Mouse (Mus musculus): Measurements from ENCODE around the gene Coq10b.
"Not testable (repeated sequence)": the region's sequence is repeated elsewhere in the genome, so short reads cannot be mapped to it uniquely, and the experiment has no call there.

Gene Coq10b

GRCm38 (mm10) chr1:55058383-55058782 is 5.8 kb downstream of the Coq10b start:
- not testable (repeated sequence) for DNase-seq

- no peak for DNase-seq
Observed at GRCm38 (mm10) chr1:55061099-55061498, 8.5 kb downstream of the Coq10b start.

- DNase-seq: no peak
Observed at GRCm38 (mm10) chr1:55061772-55062171, 9.2 kb downstream of the Coq10b start.

GRCm38 (mm10) chr1:55072328-55072727 is 19.8 kb downstream of the Coq10b start:
- not testable (repeated sequence) for DNase-seq

DNA sequence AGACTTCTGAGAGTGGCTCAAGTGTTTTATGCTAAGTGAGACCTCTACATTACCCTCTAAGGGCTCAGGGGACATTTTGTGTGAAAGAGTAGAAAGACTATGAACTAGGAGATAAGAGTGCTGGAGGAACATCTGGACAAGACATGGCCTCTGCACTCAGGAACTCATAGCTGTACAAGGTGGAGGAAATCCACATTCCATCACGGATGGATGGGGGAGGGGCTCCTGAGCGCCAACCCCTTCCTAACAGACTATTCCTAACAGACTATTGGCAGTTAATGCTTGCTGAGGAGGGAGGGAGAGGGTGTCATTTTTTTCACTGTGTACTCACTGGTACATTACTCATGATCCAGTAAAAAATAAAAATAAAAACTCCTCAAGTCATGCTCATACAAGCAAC is 22.2 kb downstream of the Coq10b start:
- no peak for DNase-seq

DNA sequence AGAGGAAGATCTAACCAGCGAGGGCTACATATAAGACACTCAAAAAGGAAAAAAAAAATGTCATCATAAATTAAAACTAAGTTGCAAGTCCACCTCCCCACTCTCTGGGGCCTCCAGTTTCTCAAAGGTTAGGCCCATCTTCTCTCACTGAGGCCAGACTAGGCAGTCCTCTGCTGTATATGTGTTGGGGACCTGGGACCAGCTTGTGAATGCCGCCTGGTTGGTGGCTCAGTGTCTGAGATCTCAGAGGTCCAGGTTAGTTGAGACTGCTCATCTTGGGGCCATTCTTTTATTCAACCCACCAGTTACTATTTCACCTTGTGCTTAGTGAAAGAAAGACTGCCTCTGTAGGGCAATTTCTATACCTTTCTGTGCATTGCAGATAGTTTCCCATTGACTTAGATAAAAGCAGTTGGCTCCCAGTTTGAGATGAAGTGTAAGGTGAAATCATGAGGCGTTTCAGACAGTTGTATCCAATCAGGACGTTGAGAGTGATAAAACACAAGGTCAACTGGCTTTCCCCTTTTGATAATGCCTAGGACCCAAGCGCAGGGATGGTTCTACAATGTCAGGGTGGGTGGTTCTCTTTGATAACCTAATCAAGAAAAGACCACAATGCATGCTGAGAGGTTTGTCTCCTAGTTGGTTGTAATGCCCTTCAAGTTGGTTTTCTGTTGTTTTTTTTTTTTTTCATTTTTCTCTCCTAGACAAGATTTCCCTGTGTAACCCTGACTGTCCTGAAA is 23.3 kb downstream of the Coq10b start:
- DNase-seq: no peak

DNA sequence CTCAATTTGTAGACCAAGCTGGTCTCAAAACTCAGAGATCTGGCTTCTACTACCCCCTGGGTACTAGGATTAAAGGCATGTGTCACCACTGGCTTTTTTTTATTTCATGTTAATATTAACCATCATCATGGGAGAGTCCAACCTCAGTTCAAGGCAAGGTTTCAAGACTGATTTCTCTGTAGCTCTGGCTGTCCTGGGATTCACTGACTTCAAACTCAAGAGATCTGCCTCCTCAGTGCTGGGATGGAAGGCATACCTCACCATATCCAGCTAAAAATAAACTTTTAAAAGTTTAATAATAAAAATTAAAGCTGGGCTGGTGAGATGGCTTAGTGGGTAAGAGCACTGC is 23.8 kb downstream of the Coq10b start:
- no peak for DNase-seq

DNA sequence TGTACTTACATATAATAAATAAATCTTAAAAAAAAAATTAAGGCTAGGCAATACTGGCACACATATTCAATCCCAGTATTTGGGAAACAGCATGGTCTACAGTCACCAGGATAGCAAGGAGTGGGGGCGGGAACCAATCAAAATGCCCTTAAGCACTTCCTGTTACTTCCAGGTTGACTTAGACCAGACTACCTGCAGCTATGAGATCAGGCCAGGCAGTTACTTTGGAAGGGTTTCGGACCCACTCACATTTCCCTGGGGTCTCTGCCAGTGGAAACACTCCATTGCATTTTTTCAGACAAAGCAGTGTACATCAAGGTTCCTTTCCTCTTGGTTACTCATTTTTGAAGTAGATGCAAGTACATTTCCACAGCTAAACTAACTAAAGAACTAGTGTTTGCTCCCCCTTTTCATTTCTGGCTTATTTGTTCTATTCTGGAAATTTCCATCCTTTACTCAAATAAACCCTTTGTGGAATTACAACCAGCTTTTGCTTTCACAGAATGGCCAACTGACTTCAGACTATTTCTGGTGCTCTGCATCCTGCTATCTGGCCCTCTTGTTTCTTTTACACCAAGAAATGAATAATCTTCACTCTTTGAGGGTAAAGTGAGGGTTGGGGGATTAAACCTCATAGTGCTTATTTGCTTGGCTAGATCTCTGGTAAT is 24.4 kb downstream of the Coq10b start:
- no peak for DNase-seq

DNA sequence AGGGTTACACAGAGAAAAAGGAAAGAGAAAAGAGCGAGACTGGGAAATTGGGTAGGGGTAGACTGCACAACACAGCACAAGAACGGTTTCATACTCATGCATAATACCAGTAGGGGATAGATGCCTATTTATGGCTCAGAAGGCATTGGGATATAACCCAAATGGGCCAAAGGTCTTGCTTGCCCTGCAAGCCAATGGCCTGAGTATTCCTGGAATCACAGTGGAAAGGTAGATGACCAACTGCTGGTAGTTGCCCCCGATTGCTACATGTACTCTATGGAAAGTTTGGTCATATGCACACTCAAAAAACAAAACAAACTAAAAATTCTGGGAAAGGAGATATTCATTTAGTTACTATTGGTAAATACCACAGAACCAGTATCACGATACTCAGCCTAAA is 27.1 kb downstream of the Coq10b start:
- no peak for DNase-seq

GRCm38 (mm10) chr1:55082106-55082505 is 29.5 kb downstream of the Coq10b start:
- DNase-seq: no peak

GRCm38 (mm10) chr1:55085781-55086366 is 33.3 kb downstream of the Coq10b start:
- DNase-seq: no peak

GRCm38 (mm10) chr1:55086868-55087400 is 34.4 kb downstream of the Coq10b start:
- no peak for DNase-seq

DNA sequence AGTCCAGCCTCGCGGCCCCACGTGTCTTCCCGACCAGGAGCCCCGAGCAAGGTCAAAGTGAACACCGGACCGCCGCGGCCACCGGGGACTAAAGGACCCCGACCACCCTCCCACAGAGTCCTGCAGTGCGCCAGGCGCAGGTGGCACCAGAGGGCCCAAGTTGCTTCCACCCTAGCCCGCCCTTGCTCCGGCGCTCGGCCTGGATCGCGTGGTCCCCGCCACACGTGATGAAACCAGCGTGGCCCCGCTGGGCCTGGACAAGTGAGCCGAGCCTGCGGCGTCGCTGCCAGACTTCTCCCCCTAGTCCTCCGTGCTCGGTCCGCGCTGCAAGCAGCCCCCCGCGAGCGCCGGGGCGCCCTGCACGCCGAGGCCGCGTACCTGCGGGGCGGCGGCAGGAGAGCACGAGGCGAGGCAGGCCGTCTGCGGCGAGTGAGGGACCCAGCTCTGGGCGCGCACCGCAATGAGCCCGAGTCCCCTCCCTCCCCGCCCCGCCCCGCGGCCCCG is 34.9 kb downstream of the Coq10b start:
- DNase-seq: peak; percentile 68

DNA sequence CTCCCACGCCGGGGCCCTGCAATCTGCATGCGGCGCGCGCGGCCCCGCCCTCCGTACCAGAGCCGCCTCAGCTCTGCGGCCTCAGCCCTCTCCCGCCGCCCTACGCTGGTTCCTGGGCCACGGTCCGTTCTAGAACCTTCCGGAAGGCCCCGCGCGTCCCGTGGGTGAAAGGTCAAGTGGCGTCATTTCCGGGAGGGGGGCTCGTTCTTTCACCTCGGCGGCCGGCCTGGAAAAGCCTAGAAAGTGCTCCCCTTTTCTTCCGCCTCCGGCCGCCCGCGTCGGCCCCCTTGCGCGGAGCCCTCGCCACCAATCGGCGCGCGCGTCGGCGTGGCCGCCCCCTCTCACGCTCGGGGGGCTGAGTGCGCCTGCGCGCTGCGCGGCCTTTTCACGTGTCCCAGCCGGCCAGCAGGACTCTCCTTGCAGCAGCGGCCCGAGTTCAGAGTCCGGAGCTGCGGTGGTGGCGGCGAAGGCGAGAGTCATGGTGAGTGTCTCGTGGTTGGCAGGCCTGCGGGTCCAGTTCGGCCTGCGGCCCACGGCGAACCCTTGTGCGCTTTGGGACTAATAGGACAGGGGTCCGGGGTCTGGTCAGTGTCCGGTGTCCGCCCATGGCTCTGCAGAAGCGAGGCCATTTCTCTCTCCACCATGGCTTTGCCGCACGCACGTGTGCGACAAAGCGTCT is 35.5 kb downstream of the Coq10b start, which contains the start of the genes Hspe1 and Hspd1:
Gene Hspe1 (plus strand): TSS at position 201 of the 679 bp plus-strand sequence.
Gene Hspd1 (minus strand): TSS at position 312 of the 679 bp plus-strand sequence.
- peak; percentile 98 for DNase-seq

GRCm38 (mm10) chr1:55088611-55089497 is 36.3 kb downstream of the Coq10b start:
- no peak for DNase-seq

DNA sequence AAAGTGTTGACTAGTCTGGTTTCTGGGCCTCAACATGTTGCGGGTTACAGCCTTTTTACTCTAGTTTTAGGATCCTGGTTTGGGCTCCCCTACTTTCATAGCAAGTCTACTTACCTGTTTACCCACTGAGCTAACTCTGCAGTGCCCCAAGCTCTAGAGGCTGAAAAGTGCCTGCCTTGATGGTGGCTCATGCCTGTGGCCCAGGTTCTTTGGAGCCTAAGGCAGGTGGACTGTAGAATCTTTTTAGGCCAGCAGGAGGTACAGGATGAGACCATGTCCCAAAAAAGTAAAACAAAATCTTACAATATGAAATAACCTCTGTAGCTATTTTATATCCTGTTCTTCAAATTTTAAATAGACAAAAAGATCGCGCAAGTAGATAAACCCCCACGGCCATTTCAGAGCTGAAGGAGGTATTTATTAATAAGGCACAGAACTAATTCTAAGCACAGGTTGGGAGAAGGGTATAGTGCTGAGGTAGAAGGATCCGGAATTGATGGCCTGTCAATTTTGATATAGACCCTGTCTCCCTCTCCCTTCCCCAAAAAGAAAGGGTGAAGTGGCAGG is 37.0 kb downstream of the Coq10b start:
- no peak for DNase-seq

GRCm38 (mm10) chr1:55092056-55092455 is 39.5 kb downstream of the Coq10b start:
- DNase-seq: no peak

GRCm38 (mm10) chr1:55092469-55092868 is 39.9 kb downstream of the Coq10b start:
- no peak for DNase-seq

GRCm38 (mm10) chr1:55106919-55107585 is 54.5 kb downstream of the Coq10b start:
- DNase-seq: no peak

- no peak for DNase-seq
Observed at GRCm38 (mm10) chr1:55107644-55108043, 55.1 kb downstream of the Coq10b start.

DNA sequence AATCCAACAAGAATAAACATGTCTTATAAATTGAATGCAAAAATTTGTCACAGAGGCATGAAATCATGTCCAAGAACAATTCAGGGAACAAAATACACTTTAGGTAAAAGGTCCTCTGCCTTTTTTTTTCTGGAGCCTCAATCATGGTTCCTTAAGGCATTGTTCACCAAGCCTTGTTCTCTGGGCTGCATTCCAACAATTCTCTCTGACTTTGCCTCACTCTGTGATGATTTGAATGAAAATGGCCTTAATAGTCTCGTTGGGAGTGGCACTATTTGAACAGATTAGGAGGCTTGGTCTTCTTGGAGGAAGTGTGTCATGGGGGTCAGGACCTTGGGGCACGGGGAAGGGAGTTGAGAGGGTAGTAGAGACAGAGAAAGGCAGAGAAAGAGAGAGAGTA is 55.9 kb downstream of the Coq10b start:
- no peak for DNase-seq

Data from cerebellum, adult 11 months (tissue).